Mouse (Mus musculus) mesoderm, embryonic 11.5 days (tissue): ENCODE measurements around the gene Prdm2.

ENCODE experiments used
- DNase-seq: peaks from one replicate; pipeline ENCODE4 v3.0.0-alpha.2; 2012; ENCODE audit warnings: low read depth, low spot score

Prdm2 gene

GRCm38 (mm10) chr4:143211584-143212340, 1.0 kb downstream of the Prdm2 start:
- DNase-seq = peak; percentile 37

- no peak for DNase-seq
Measured at GRCm38 (mm10) chr4:143209997-143210396, 2.8 kb downstream of the Prdm2 start.

GRCm38 (mm10) chr4:143202653-143203052, 10.1 kb downstream of the Prdm2 start:
- no peak for DNase-seq

- no peak for DNase-seq
Measured at GRCm38 (mm10) chr4:143198371-143198770, 14.4 kb downstream of the Prdm2 start.

GRCm38 (mm10) chr4:143197845-143198356, 14.9 kb downstream of the Prdm2 start:
- DNase-seq = no peak

GRCm38 (mm10) chr4:143194328-143194727, 18.5 kb downstream of the Prdm2 start:
- DNase-seq = no peak

GRCm38 (mm10) chr4:143193164-143193563, 19.6 kb downstream of the Prdm2 start:
- DNase-seq = peak; percentile 17

- no peak for DNase-seq
Measured at GRCm38 (mm10) chr4:143191783-143192182, 21.0 kb downstream of the Prdm2 start.

- DNase-seq = no peak
Measured at GRCm38 (mm10) chr4:143190657-143191056, 22.1 kb downstream of the Prdm2 start.

GRCm38 (mm10) chr4:143188571-143189191, 24.1 kb downstream of the Prdm2 start:
- no peak for DNase-seq

- no peak for DNase-seq
Measured at GRCm38 (mm10) chr4:143186066-143186465, 26.7 kb downstream of the Prdm2 start.

GRCm38 (mm10) chr4:143185496-143185895, 27.3 kb downstream of the Prdm2 start:
- no peak for DNase-seq

- no peak for DNase-seq
Measured at GRCm38 (mm10) chr4:143183141-143183540, 29.7 kb downstream of the Prdm2 start.

GRCm38 (mm10) chr4:143180731-143181130, 32.1 kb downstream of the Prdm2 start:
- DNase-seq = no peak

- DNase-seq = no peak
Measured at GRCm38 (mm10) chr4:143171600-143172290, 41.0 kb downstream of the Prdm2 start.

- no peak for DNase-seq
Measured at GRCm38 (mm10) chr4:143170290-143170689, 42.5 kb downstream of the Prdm2 start.

GRCm38 (mm10) chr4:143168093-143168492, 44.7 kb downstream of the Prdm2 start:
- DNase-seq = no peak

GRCm38 (mm10) chr4:143161619-143162479, 50.9 kb downstream of the Prdm2 start:
- peak; percentile 98 for DNase-seq

- DNase-seq = no peak
Measured at GRCm38 (mm10) chr4:143160826-143161225, 52.0 kb downstream of the Prdm2 start.

- no peak for DNase-seq
Measured at GRCm38 (mm10) chr4:143159336-143159735, 53.5 kb downstream of the Prdm2 start.

- no peak for DNase-seq
Measured at GRCm38 (mm10) chr4:143155871-143156270, 56.9 kb downstream of the Prdm2 start.
